Mouse (Mus musculus): ENCODE results near the gene Nat8f2.

GRCm38 (mm10) chr6:85853481-85853880, 15.5 kb downstream of the Nat8f2 start:
- TF ChIP-seq POLR2A (IDR thresholded peaks at IDR 0.05; ENCODE audit: borderline replicate concordance, insufficient read depth, low read length) (no peak), CTCF (IDR thresholded peaks at IDR 0.05; ENCODE audit: borderline replicate concordance, insufficient read depth, low read depth, low read length) (no peak)

Measured in cerebellum, adult 2 months (tissue).